Mouse (Mus musculus): ENCODE measurements around the gene Gm10570.

DNA sequence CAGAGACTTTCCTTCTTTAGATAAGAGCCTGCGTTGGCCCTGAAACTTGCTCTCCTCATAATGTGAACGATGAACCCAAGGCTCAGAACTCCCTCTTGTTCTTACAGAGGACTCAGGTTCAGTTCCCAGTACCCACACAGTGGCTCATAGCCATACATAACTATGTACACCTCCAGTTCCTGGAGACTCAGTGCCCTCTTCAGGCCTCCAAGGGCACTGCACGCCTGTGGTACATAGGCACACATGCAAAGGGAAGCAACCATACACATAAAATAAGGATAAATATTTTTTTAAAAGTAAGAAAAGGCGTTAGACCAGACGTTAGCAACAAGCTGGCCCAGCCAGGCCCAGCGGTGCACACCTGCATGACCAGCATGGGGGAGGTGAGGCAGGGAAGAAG is 41.2 kb upstream of the Gm10570 start:
- no peak for TF ChIP-seq CTCF (IDR thresholded peaks at IDR 0.05; ENCODE audit: extremely low read depth, insufficient read depth, low read length)
- TF ChIP-seq POLR2A (IDR thresholded peaks at IDR 0.05; ENCODE audit: extremely low read depth, insufficient read depth, low read length) = no peak
